Comparison of ENCODE assay signal across 17 mouse cellular contexts in genomic region chr13:37859782-37860181, GRCm38 (mm10).
DNase-seq lines count a peak whose midpoint lies in the region; ATAC-seq lines count a peak whose summit lies in the region.
"Had no signal": no experiment of that assay in that cellular context is flagged by ENCODE, and none has a peak within 500 bp of the region (broad histone marks: within the 10 kb centered on the region; RNA-seq: fewer than 3 reads in every experiment).

No protein-coding gene starts in this region.

- H3K4me1 ChIP-seq in heart, embryonic 11.5 days (ENCODE audit: control insufficient read depth, insufficient read depth, low read length) = peaks cover 64% of the 10 kb centered on the region
- H3K4me1 ChIP-seq in neural tube, embryonic 13.5 days (replicated peaks) = peaks cover 44% of the 10 kb centered on the region
- peaks cover 32% of the 10 kb centered on the region for H3K4me1 ChIP-seq in neural tube, embryonic 15.5 days
- H3K4me1 ChIP-seq in liver, embryonic 12.5 days = peaks cover 89% of the 10 kb centered on the region

- no peaks in the 10 kb centered on the region for H3K27me3 ChIP-seq in heart, embryonic 11.5 days (ENCODE audit: control insufficient read depth, insufficient read depth, low read length)
- H3K27me3 ChIP-seq in neural tube, embryonic 13.5 days = 0 out of 2 replicates have a peak, but pooled peaks cover 2% of the 10 kb centered on the region
- no peaks in the 10 kb centered on the region for H3K27me3 ChIP-seq in neural tube, embryonic 15.5 days (replicated peaks)
- H3K27me3 ChIP-seq in liver, embryonic 12.5 days (replicated peaks) = no peaks in the 10 kb centered on the region
- H3K27me3 ChIP-seq: embryonic facial prominence, embryonic 15.5 days; heart, embryonic 15.5 days had no signal

- H3K27ac ChIP-seq in heart, embryonic 11.5 days (ENCODE audit: low read depth, low read length) = peak overlapping the region; percentile 46; the same call in 1 of the 2 replicates
- 0 out of 2 replicates have a peak overlapping the region, but pooled peaks have one; percentile 3 for H3K27ac ChIP-seq in neural tube, embryonic 13.5 days (replicated peaks)
- no peak overlapping the region for H3K27ac ChIP-seq in neural tube, embryonic 15.5 days (replicated peaks)
- peak overlapping the region; percentile 96 for H3K27ac ChIP-seq in liver, embryonic 12.5 days
- H3K27ac ChIP-seq: embryonic facial prominence, embryonic 15.5 days; heart, embryonic 15.5 days; midbrain, embryonic 13.5 days had no signal

- 47% methylated on average over 8 of the region's 8 CpGs for WGBS in heart, embryonic 11.5 days (ENCODE audit: insufficient replicate concordance)
- WGBS in neural tube, embryonic 13.5 days = 33% methylated on average over 8 of the region's 8 CpGs
- 34% methylated on average over 8 of the region's 8 CpGs for WGBS in neural tube, embryonic 15.5 days
- WGBS in liver, embryonic 12.5 days (ENCODE audit: insufficient replicate concordance) = 18% methylated on average over 8 of the region's 8 CpGs

- intact Hi-C loops in heart, postnatal 14 days (cut with DNase I) = no loop called here

- H3K9ac ChIP-seq in heart, embryonic 11.5 days (ENCODE audit: low read depth, low read length) = peak overlapping the region; percentile 22; the same call in 1 of the 2 replicates
- H3K9ac ChIP-seq in neural tube, embryonic 13.5 days = no peak overlapping the region
- no peak overlapping the region for H3K9ac ChIP-seq in neural tube, embryonic 15.5 days (replicated peaks)
- peak overlapping the region; percentile 84 for H3K9ac ChIP-seq in liver, embryonic 12.5 days
- H3K9ac ChIP-seq: embryonic facial prominence, embryonic 15.5 days; forebrain, postnatal 0 days; heart, embryonic 15.5 days; midbrain, embryonic 13.5 days had no signal

- no peaks in the 10 kb centered on the region for H3K9me3 ChIP-seq in heart, embryonic 11.5 days (replicated peaks; ENCODE audit: control insufficient read depth, low read length)
- H3K9me3 ChIP-seq in neural tube, embryonic 13.5 days = no peaks in the 10 kb centered on the region
- no peaks in the 10 kb centered on the region for H3K9me3 ChIP-seq in neural tube, embryonic 15.5 days (replicated peaks)
- H3K9me3 ChIP-seq in liver, embryonic 12.5 days (replicated peaks) = no peaks in the 10 kb centered on the region
- H3K9me3 ChIP-seq: embryonic facial prominence, embryonic 15.5 days; heart, embryonic 15.5 days; midbrain, embryonic 13.5 days had no signal

- DNase-seq in heart, postnatal 14 days = no peak
- DNase-seq in thymus, postnatal 25 days = no peak
- no peak for DNase-seq in spleen, adult 12 weeks (ENCODE audit: low spot score)
- DNase-seq in right cerebral cortex, adult 2 months (ENCODE audit: low spot score in 2 of 2) = no peak
- DNase-seq: cerebellum, adult 18-20 months; forebrain, postnatal 0 days; gastrocnemius, postnatal 25 days; thymus, postnatal 36 days had no signal

- H3K4me3 ChIP-seq in heart, embryonic 11.5 days (ENCODE audit: low read depth, low read length) = no peak overlapping the region
- no peak overlapping the region for H3K4me3 ChIP-seq in neural tube, embryonic 13.5 days
- no peak overlapping the region for H3K4me3 ChIP-seq in neural tube, embryonic 15.5 days (replicated peaks)
- peak overlapping the region; percentile 31 for H3K4me3 ChIP-seq in liver, embryonic 12.5 days
- H3K4me3 ChIP-seq: embryonic facial prominence, embryonic 15.5 days; heart, embryonic 15.5 days; midbrain, embryonic 13.5 days had no signal

- no peaks in the 10 kb centered on the region for H3K36me3 ChIP-seq in heart, embryonic 11.5 days (ENCODE audit: control insufficient read depth, insufficient read depth, low read length)
- no peaks in the 10 kb centered on the region for H3K36me3 ChIP-seq in neural tube, embryonic 13.5 days
- no peaks in the 10 kb centered on the region for H3K36me3 ChIP-seq in neural tube, embryonic 15.5 days
- peaks cover 4% of the 10 kb centered on the region for H3K36me3 ChIP-seq in liver, embryonic 12.5 days
- H3K36me3 ChIP-seq: embryonic facial prominence, embryonic 15.5 days; heart, embryonic 15.5 days; midbrain, embryonic 13.5 days had no signal

- peak overlapping the region; percentile 5; the same call in 1 of the 2 replicates for H3K4me2 ChIP-seq in heart, embryonic 11.5 days
- H3K4me2 ChIP-seq in neural tube, embryonic 13.5 days = no peak overlapping the region
- H3K4me2 ChIP-seq in neural tube, embryonic 15.5 days = no peak overlapping the region
- H3K4me2 ChIP-seq in liver, embryonic 12.5 days = peak overlapping the region; percentile 87
- H3K4me2 ChIP-seq: embryonic facial prominence, embryonic 15.5 days; heart, embryonic 15.5 days; midbrain, embryonic 13.5 days had no signal

- ATAC-seq in heart, embryonic 11.5 days (replicated peaks; ENCODE audit: insufficient number of reproducible peaks, low FRiP score, low TSS enrichment) = no peak
- ATAC-seq in neural tube, embryonic 13.5 days (ENCODE audit: low read depth) = no peak
- no peak for ATAC-seq in neural tube, embryonic 15.5 days (ENCODE audit: low FRiP score)
- ATAC-seq in liver, embryonic 12.5 days = peak; percentile 70
- ATAC-seq: forebrain, postnatal 0 days; hindbrain, embryonic 16.5 days; lung, postnatal 0 days; midbrain, embryonic 13.5 days had no signal

Comparison
In these comparisons a context has a peak if more than half of its experiments do, and no peak if none do; other contexts are left out.
1. H3K4me2 ChIP-seq: peak in heart, embryonic 11.5 days (single experiment) and liver, embryonic 12.5 days (single experiment); none in neural tube, embryonic 13.5 days (single experiment) and neural tube, embryonic 15.5 days (single experiment).
2. H3K9ac ChIP-seq: peak in heart, embryonic 11.5 days (single experiment) and liver, embryonic 12.5 days (single experiment); none in neural tube, embryonic 13.5 days (single experiment) and neural tube, embryonic 15.5 days (single experiment).